Mouse (Mus musculus) subcutaneous adipose tissue, adult 2 months (tissue): ENCODE data around the gene Strbp. TPM values are rescaled to one million over a fixed set of nuclear protein-coding genes. Genes with fewer than 3 reads are reported as not detected.

ENCODE experiments used
- polyA plus RNA-seq: library from polyadenylated mRNA; depleted of rRNA; stranded (reverse); fragments of >200 nt; gene quantifications from 2 replicates; pipeline ENCODE4 v1.2.3, GENCODE M21; 2012; ENCODE audit warnings: low replicate concordance; rRNA removed

Strbp gene
- polyA plus RNA-seq = 1.7 and 4.0 TPM in 2 replicates

DNA sequence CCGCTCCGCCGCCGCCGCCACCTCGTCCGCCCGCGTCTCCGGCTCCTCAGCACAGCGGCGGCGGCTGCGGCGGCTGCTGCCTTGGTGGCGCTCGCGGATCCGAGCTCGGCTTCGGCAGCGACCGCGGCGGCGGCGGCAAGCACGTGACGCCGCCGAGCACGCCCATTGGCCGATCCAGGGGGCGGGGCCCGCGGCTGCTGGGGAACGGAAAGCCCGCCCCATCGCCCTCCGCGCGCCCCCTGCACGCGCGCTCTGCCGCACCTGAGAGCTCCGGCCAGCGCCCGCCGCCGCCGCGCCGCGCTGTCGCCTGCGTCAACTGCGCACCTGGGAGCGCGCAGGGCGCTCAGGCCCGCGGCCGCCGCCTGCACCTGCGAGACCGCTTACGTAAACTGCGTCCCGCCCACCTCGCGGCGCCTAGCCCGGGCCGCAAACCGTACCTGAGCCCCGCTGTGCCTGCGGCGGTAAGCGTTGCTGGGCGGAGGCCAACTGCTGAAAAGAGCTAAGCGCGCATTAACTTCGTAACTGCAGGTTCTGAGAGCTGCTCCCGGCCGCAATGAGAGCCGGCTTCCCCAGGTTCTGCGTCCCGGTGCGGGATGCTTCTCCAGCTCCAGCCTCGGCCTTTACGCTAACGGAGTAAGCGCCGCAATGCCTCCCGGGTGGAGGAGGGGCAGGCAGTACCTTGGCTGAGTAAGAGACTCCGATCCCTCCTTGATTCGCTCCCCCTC, at the start of gene Strbp:
TSS of gene Strbp (minus strand) at position 630 of the 725 bp plus-strand sequence.

DNA sequence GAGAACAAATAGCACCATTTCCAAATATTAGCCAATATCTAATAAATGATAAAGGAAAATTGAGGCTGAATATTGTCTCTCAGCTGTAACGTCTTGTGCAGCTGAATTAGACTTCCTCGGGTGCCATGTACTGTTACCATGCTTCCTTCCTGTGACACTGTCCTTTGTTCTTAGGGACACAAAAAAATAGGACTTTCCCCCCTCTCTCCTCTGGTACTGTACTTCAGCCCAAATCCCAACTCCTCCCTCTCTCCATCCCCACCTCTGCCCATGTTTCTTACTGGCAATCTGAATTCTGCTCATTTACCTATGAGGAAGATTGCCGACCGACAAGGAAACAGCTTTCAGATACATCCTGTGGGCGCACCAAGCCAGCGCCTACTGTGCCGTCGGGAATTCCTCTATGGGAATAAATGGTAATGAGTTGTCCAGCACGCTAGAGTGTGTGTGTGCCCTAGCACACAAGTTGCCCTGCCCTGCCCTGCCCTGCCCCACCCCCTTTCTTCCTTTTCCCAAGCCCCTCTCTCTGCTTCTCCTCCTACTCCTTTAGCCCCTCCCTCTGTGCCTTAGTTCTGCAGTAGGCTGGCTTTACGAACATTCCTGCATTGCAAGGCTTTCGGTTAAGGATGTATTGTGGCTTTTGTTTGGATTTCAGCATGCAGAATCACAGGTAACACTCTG, 187.5 kb downstream of the Strbp start, which contains the start of gene Gpr21:
TSS of gene Gpr21 (plus strand) at position 303 of the 681 bp plus-strand sequence.

DNA sequence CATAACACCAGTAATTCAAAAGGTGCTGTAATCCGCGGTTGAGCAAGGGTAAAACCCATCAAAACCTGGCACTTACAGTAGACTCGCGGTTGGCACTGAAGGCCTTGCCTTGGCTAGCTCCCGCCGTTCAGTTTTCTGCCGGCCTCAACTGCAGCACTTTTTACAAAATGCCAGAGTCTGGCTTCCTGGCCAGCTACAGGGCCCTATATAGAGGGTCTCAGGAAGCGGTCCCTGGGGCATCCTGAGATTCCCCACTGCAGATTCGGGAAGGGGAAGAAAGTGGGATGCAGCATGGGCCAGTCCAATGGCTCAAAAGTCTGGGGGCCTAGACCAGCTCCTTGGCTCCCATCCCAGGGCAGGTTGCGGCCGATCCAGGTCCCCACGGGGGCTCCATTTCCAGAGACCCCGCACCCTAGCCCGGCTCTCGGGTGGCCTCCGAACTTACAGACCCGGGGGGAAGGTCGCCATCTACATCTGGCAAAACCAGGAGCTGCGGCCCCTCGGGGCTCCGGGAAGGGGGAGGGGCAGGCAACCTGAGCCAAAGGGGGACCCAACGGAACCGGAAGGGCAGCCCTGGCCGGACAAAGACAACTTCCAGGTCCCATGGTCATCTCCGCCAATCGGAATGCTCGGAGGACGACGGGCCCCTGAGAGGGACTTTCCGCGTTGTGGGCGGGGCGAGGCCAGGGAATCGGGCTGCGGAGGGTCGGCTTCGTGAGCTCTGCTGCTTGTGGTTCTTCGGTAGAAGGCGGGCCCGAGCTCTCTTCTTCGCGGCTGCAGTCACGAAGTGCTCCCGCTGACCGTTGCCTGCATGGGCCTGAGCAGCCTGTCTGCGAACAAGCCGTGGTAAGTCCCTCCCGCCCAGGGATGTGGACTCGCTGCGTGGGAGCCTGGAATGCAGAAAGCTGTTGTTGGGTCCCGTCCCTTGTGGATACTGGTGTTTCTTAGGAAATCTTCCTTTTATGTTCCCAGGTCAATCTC, 260.8 kb downstream of the Strbp start, which contains the start of the genes Zbtb26, Zbtb6 and Rabgap1:
TSS of gene Zbtb26 (minus strand) at position 525 of the 981 bp plus-strand sequence.
TSS of gene Zbtb6 (minus strand) at position 561 of the 981 bp plus-strand sequence.
TSS of gene Rabgap1 (plus strand) at position 669 of the 981 bp plus-strand sequence.

Other genes starting within 250 kb of the Strbp start
- 0.31 and 0.46 TPM in 2 replicates for gene Gpr21, start 187.5 kb downstream of the Strbp start, polyA plus RNA-seq
- 0.44 and 3.1 TPM in 2 replicates for gene Crb2, start 72.4 kb upstream of the Strbp start, polyA plus RNA-seq